In the genomic region with DNA sequence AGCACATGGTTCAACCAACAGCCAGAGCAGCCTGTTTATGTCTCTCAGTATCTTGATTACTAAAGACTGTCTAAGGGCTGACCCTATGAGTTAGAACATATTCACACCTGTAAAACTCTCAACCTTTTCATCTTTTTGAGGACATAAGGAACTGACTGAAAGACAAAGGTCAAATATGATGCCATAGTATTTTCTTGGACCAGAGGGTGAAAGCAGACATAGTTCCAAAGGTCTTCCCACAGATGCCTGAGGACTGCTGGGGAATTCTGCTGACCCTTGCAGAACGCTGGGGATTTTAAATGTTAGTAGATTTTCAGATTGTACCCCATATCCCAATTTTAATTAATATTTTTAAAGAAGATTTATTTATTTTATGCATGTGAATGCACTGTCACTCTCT, we compare ENCODE assay signal across 30 mouse cellular contexts. TPM values are rescaled to one million over a fixed set of nuclear protein-coding genes. Genes with fewer than 3 reads are reported as not detected.
"Had no signal": no experiment of that assay in that cellular context is flagged by ENCODE, and none has a peak within 500 bp of the region (broad histone marks: within the 10 kb centered on the region; RNA-seq: fewer than 3 reads in every experiment).

No protein-coding gene starts in this region.

- H3K4me3 ChIP-seq: gastrocnemius, adult 2 months; heart, embryonic 10.5 days; heart, embryonic 12.5 days; hindbrain, embryonic 10.5 days; hindbrain, embryonic 12.5 days; intestine, embryonic 15.5 days; layer of hippocampus, adult 2 months; left cerebral cortex, adult 2 months; limb, embryonic 10.5 days; limb, embryonic 12.5 days; liver, embryonic 13.5 days; liver, embryonic 15.5 days had no signal

- H3K4me1 ChIP-seq: heart, embryonic 10.5 days; heart, embryonic 12.5 days; hindbrain, embryonic 10.5 days; hindbrain, embryonic 12.5 days; intestine, embryonic 15.5 days; limb, embryonic 10.5 days; limb, embryonic 12.5 days; liver, embryonic 13.5 days; liver, embryonic 15.5 days had no signal

- H3K9me3 ChIP-seq: heart, embryonic 10.5 days; heart, embryonic 12.5 days; hindbrain, embryonic 10.5 days; hindbrain, embryonic 12.5 days; intestine, embryonic 15.5 days; limb, embryonic 10.5 days; limb, embryonic 12.5 days; liver, embryonic 13.5 days; liver, embryonic 15.5 days had no signal

- H3K9ac ChIP-seq: heart, embryonic 12.5 days; hindbrain, embryonic 12.5 days; hindbrain, embryonic 14.5 days; intestine, embryonic 15.5 days; limb, embryonic 12.5 days; liver, embryonic 13.5 days; liver, embryonic 15.5 days had no signal

- H3K27ac ChIP-seq: gastrocnemius, adult 2 months; heart, embryonic 10.5 days; hindbrain, embryonic 10.5 days; hindbrain, embryonic 12.5 days; hindbrain, embryonic 14.5 days; intestine, embryonic 15.5 days; kidney, postnatal 0 days; layer of hippocampus, adult 2 months; left cerebral cortex, adult 2 months; limb, embryonic 10.5 days; limb, embryonic 12.5 days; liver, embryonic 13.5 days; liver, embryonic 15.5 days had no signal

- H3K27me3 ChIP-seq: heart, embryonic 12.5 days; hindbrain, embryonic 12.5 days; intestine, embryonic 15.5 days; limb, embryonic 12.5 days; liver, embryonic 13.5 days; liver, embryonic 15.5 days had no signal

- H3K36me3 ChIP-seq: heart, embryonic 10.5 days; heart, embryonic 12.5 days; hindbrain, embryonic 10.5 days; hindbrain, embryonic 12.5 days; intestine, embryonic 15.5 days; limb, embryonic 10.5 days; limb, embryonic 12.5 days; liver, embryonic 13.5 days; liver, embryonic 15.5 days had no signal

- DNase-seq: gastrocnemius, adult 2 months; gastrocnemius, postnatal 10 days; gastrocnemius, postnatal 25 days; heart, adult 18-20 months; heart, postnatal 10 days; heart, postnatal 4 days; kidney, postnatal 25 days; kidney, postnatal 4 days; liver; liver, embryonic 13.5 days had no signal

- H3K4me2 ChIP-seq: heart, embryonic 12.5 days; hindbrain, embryonic 12.5 days; hindbrain, embryonic 14.5 days; intestine, embryonic 15.5 days; limb, embryonic 12.5 days; liver, embryonic 11.5 days; liver, embryonic 13.5 days; liver, embryonic 15.5 days had no signal

- ATAC-seq: forebrain, embryonic 16.5 days; hindbrain, embryonic 16.5 days; inflammation-experienced regulatory T-cells, adult 6 months; intestine, embryonic 15.5 days had no signal

RNA-seq across cellular contexts. Expression of a gene that starts 47.9 kb away (rescaled TPM):
- polyA plus RNA-seq: forebrain, embryonic 16.5 days; frontal cortex, adult 2 months; heart, embryonic 10.5 days; heart, embryonic 12.5 days; heart, embryonic 14.5 days; heart, embryonic 16.5 days; hindbrain, embryonic 10.5 days; hindbrain, embryonic 12.5 days; hindbrain, embryonic 14.5 days; hindbrain, embryonic 16.5 days; inflammation-experienced regulatory T-cells, adult 6 months; intestine, embryonic 15.5 days; kidney, postnatal 0 days; limb, embryonic 10.5 days; limb, embryonic 12.5 days; limb, embryonic 14.5 days; liver, embryonic 11.5 days; liver, embryonic 13.5 days; liver, embryonic 15.5 days had no signal
